Mouse (Mus musculus) NIH3T3 (cell line): ENCODE results near the gene Npas2.

Experiments used
- DNase-seq: peaks from one replicate; pipeline ENCODE4 v3.0.0-alpha.2; 2012; ENCODE audit warnings: low read depth

Npas2 gene

DNA sequence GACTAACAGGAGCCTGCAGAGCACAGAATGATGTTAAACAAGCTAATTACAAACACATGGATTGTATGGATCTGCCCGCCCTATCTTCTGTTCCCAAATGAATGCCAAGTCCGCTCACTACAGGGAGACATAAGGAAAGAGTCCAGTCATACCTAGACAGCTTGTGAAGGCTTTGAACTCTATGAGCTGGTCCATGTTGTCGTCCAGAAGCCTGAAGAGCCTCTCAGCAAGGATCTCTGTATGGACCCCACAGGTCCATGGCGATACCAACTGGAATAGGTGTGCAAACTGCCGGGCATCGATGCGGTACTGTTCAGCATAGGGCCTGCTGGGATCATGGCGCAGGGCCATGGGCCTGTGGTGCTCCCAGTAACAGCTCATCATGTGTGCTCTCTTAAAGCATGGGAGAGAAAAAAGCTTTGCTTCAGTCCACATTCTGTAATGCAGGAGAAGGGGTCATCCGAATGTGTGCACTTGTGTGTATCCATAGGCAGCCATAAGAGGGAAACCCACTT is 183.3 kb downstream of the Npas2 start:
- no peak for DNase-seq

DNA sequence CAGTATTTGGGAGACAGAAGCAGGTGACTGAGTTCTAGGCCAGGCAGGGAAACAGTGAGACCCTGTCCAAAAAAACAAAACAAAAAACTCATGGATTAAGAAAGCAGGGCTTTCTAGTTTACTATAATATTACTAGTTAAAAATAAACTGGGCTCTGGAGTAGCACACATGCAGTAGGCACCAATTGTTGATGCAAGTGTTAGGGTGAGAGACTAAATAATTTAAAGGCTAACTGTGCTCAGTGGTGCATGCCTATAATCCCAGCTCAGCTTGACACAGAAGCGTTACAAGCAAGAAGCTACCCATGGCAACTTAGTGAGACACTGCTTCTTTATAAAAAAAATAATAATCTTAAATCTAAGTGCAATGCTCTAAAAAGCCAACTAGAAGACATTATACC is 185.0 kb downstream of the Npas2 start:
- no peak for DNase-seq

DNA sequence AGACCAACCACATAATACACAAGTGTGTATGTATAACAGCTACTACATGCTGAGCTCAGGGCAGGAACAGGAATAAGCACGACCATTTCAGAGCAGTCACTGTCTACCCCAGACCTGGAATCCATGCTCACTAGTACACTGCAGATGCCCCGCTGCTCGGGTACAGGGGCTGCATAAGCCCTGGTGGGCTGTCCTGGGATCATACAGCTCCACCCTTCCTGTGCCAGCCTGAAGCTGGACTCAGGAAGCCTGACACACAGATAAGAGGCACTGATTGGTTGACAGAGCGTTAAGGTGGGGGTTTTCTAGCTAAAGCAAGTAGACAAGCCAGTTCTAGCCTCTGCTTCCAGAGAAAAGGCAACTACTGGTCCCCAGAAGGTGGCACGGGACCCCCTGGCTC is 185.5 kb downstream of the Npas2 start:
- DNase-seq = no peak

DNA sequence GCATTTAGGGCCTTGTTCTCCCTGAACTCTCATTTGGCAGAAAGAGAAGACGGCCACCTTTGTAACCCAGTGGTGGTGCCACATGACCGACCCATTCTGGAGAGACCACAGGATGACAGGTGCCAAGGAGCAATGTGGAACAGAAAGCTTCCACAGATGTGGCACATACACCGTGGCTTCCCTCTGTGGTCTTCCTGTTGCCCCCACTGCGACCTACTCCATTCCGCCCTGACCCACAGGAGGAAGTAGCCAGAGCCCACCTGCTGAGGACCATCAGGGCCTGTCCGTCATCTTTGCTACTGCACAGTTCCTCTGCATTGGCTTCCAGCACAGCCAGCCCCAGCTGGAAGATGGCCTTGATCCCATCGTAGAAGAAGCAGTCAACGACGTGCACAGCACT is 187.5 kb downstream of the Npas2 start:
- no peak for DNase-seq

DNA sequence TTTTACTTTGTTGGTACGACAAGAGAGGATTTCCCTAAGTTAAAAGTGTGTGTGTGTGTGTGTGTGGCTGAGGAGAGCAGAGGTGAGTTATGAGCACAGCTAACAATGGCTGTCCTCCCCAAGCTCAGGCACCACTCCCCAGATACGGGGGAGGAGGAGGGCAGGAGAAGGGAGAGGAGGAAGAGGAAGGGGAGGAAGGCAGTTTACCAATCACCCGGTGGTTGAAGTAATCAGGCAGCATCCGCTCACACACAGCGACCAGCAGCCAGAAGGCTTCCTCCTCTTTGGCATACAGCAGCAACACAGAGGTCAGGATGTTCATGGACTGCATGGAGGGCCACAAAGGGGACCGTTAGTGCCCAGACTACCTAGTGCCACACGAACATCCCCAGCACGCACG is 191.4 kb downstream of the Npas2 start:
- no peak for DNase-seq

DNA sequence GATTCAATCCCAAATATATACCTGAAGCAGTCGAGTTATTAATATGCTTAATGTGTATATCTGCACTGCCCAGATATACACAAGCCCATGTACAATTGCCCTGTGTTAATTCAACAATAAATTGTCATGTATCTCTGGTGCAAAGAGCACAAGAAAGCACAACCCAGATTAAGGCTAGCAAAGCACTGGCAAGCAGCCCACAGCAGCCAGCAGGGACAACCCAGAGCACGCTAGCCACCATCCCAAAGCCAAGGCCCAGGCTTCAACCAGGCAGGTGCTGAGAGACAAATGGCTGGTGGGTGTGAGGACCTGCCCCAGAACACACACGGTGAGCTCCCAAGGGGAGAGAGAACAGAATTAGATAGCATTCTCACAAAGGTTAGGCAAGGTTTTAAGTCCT is 192.9 kb downstream of the Npas2 start:
- no peak for DNase-seq

DNA sequence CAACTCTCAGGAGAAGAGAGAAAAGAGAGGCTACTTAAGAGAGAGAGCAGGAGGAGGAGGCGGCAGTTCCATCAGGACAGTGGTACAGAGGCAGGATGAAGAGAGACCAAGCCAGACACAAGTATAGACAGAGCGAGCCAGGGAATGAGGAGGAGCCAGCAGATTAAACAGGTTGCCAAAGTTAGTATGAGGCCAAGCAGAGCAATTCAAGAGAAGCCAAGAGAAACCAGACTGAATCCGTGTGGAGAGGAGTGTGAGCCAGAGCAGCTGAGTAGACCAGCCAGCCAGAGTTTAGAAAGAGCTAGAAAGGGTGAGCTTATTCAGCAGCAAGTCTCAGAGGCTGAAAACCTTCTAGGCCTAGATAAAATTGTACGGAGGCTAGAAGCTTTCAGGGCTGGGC is 194.0 kb downstream of the Npas2 start:
- DNase-seq = no peak

DNA sequence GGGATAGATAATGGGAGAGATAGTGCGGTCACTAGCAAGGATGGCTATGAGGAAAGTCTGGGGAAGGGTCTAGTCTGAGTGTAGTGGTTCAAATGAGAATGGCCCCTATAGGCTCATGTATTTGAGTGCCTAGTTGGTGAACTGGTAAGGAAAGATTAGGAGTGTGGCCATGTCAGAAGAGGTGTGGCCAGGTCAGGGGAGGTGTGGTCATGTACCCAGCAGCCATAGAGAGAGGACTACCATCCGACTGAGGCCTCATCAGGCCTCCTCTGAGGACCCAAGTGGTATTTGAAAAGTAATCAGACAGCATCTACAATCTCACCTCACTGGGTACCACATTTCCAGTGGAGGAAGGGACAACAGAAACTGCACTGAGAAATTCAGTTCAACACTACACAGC is 194.6 kb downstream of the Npas2 start:
- DNase-seq = no peak

DNA sequence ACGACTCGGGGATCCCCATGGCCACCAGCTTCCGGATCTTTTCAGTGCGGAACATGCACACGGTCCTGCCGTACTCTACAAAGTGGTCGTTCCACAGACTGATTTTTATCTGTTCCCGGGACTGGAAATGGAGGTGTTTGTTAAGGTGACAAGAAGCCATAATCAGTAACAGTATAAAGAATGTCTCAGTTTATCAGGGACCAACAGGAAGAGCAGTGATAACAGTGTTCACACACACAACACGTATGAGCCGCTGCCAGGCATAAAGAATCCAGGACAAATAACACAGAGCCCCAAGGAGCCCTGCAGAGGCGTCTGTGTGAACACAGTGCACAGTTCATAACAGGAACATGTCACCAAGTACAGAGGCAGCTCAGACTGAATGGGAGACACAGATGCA is 195.8 kb downstream of the Npas2 start:
- no peak for DNase-seq

DNA sequence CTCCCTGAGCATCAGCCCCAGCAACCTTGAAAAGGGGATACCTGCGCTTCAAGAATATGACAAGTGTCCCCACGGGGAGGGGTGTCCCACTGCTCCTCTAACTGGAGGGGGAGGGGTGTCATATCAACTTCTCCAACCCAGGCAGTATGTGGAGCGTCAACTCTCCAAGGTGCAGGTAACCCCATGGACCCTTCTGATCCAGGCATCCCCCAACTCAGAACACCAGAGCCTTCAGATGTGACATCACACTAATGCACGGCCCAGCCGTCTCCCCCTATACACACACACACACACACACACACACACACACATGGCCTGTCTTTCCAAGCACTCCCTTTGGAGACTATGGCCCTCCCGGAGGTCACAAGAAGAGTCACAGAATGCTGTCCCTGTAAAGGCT is 198.1 kb downstream of the Npas2 start:
- DNase-seq = no peak

DNA sequence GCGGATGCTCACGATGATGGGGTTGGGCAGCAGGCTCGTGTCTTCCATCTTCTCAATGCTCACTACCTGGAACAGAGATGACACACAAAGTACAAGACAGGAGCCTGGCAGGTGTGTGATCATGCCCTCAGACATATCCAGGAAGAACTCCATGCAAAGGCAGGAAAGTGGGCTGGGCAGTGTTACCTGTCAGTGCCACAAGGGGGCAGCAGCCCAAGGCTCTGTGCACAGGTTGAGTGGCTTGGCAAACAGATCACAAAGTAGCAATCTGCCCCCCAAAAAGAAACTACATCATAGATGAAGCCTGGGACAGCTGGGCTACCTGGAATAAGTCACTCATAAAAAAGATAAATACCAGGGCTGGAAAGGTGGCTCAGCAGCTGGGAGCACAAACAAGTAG is 198.7 kb downstream of the Npas2 start:
- DNase-seq = peak; percentile 79

DNA sequence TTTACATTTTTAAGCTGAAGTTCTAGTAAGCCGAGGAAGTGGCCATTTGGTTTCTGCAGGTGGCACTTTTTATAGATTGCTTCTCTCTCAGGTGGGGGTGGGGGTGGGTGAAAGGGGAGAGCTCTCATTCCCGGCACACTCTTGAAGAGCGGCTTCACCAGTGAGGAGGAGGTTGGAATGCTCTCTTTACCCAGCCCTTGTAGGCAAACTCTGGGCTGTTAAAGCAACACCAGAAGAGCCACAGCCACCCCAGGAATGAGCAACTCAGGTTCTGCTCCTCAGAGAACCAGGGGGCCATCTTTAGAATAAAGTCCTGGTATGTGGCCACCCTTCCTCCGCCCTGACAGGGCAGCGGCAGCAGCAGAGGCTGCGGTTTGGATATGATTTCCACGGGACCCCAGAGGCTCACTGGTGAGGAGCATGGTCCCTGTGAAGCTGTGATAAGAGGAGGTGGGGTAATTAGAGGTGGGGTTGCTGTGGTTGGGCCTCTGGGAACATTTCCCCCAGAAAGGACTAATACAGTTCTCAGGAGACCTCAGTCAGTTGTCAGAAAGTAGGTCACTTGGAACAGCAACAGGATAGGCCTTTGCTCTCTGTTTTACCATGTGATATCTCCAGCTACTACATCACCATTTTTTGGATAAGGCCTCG is 199.8 kb downstream of the Npas2 start:
- DNase-seq = no peak

DNA sequence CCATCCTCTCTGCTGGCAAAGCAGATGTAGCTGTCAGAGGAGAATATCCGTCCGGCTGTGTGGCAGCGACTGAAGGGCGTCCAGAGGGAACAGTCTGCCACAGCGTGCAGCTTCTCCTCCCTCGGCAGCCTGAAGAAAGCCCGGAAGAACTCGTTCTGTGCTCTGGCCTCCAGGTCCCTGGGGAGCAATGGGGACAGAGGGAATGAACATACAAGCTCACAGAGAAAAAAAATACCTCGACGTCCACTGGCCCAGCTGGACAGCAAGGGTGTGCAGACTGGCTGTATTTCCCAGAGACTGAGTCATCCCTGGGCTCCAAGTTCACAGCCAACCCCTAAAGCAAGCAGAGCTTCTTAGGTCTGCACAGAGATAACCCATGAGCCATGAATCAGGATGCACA is 200.6 kb downstream of the Npas2 start:
- peak; percentile 46 for DNase-seq

DNA sequence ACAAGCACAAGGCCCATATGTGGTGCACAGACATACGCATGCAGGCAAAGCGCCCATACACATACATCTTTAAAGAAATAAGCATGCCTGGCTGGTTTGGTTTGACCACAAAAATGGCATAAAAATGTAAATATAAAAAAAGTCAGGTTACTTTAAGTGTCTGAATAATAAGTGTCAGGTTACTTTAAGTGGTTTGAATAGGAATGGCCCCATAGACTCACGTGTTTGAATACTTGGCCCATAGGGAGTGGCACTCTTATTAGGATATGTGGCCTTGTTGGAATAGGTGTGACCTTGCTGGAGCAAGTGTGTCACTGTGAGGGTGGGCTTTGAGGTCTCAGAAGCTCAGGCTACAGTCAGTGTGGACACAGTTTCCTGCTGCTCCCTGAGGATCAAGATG is 201.1 kb downstream of the Npas2 start:
- DNase-seq = peak; percentile 41

DNA sequence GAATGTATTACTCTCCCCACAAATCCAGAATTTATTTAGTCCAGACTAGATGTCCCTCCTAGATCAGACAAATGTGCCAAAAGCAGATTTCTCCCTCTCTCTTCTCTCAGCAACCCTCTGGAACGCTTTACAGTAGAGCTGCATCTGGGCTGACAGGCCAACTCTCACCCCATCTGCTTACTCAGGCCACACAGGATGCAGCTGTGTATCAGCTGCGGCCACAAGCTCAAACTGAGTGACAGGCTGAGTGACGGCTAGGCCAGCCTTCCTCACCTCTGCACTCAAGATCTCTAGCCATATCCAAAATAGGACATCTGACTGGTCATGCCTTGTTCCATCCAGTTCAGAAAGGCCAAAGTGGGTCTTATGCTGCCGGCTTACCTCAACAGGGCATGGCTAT is 202.8 kb downstream of the Npas2 start:
- DNase-seq = no peak

DNA sequence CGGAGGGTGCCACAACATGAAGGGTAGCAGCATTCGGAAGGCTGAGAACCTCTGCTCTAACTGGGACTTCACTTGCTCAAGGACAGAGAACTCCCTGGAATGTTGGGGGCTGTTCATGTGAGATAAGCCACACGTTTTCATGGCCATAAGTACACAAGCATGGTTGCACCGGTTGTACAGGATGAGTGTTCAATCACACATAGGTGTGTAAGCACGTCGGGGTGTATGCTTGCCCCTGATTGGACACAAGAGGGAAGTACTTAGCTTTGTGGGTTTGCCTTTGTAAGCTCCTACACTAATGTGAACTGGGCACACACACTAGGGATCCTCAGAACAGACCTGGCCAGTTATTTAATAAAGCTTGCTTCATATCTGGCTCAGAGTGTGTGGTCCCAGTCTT is 204.8 kb downstream of the Npas2 start:
- no peak for DNase-seq

DNA sequence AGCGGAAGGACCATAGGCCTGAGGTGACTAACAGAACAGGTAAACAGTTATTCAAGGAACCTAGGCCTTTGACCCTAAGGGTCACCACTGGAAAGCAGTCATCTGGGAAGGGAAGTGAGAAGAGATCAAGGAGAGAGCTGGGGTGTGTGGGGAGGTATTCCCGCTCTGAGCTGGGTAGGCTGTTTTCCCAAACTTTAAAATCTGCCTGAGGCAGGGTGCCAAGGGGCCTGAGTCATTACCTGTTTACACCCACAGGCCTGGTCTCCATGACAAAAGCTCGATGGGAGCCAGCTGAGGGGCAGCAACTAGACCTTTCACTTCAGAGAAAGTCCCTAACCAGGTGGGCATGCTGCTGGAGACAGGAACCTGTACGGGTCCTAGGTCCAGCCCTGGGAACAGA is 205.7 kb downstream of the Npas2 start:
- DNase-seq = peak; percentile 83

DNA sequence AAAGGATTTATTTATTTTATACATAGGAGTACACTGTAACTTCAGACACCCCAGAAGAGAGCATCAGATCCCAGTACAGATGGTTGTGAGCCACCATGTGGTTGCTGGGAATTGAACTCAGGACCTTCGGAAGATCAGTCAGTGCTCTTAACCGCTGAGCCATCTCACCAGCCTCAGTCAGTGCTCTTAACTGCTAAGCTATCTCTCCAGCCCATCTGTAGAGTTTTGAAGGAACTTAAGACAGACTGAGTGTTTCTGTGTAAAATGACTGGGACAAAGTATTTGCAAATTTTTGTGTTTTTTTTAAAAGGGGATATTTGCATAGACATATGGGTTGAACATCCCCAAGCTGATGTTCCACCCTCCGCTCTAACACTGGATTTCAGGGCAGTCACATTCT is 206.6 kb downstream of the Npas2 start:
- no peak for DNase-seq

DNA sequence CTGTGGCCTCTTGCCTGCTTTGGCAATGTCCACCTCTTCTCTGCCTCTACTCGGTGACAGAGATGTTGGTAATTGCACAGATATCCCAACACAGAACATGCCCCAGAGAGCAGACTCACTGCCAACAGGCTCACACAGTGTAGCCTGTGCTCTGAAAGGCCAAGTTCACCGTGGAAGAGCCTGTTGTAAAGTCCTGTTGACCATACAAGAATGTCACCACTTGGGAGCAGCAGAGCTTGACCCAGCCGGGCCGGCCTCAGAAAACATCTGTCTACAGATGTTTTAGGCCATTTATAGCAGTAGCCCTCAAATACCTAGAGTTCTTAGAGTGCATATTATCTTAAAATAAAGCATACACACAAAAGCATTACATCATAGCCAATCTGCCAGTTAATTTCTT is 213.6 kb downstream of the Npas2 start:
- DNase-seq = no peak

DNA sequence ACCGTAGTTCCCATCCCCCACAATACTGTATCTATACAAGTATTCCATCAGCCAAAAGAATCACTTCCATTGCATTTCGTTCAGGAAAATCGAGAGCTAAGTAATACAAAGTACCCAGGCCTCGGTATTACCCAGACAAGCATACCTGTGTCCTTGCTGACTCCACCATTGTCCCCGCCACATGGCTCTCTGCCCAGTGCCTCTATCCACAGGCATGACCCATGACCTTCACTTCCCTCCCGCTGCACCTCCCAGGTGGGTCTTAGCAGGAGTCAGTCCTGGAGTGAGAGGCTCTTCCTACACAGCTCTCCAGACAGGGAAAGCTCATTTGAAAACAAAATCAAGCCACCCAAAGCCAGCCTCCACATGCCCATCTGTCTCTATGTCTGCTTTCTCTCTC is 214.6 kb downstream of the Npas2 start:
- no peak for DNase-seq

DNA sequence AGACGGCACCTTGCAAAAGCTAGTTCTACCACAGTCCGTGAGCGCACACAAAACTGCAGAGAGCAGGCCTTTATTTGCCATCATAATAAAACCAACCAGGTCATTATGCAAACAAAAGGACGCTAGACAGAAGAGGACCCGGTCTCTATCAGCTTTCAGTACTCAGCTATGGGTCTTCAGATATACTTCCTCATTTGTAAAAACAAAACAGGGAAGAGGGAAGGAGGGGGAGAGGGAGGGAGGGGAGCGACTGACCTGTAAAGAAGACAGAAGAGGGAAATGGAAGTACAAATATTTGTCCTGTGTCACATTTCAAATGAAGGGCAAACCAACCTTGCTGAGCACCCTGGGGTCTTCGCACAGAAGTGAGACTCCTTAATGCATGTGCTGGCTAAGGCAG is 215.1 kb downstream of the Npas2 start:
- DNase-seq = no peak

DNA sequence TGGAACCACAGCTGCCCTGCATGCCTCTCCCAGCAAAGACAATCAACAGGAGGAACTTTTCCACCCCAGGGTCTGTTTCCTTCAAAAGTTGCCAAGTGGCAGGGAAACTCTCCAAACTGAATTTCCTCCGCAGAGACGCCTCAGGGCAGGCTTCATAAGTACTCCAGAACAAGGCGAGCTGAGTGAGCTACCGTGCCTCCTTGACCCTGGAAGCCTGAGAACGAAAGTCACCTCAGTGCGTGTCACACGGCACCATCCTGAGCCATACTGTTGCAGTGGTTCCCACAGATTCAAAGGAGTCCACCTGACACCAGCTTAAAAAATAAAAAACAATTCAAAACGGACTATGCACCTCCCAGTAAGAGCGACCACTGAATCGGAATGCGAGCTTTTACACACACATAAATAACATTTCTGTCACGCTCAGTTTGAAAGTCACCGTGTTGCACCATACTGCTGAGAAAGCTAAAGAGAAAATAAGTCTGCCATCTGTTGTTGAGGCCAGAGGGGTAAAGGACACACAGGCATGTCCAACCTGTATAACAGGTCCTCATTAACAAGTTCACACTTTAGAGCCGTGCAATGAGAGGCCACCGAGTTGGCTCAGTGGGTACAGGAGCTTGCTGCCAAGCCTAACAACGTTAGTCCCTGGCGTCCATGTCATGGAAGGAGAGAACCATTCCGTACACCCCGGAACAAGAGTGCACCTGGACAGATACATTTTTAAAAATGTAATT is 216.7 kb downstream of the Npas2 start:
- DNase-seq = no peak
